Mouse (Mus musculus): ENCODE measurements at regions not wholly inside any gene's neighbourhood (a gene's known extent, or its start where the extent isn't known, plus 50 kb on each side); places are given as distances from the start of the nearest gene placed in this dataset.

GRCm38 (mm10) chr3:19420912-19421311 is 207.6 kb downstream of the 1700064H15Rik start:
- no peak for TF ChIP-seq CTCF (IDR thresholded peaks at IDR 0.05; ENCODE audit: borderline replicate concordance, insufficient read depth, low read length)
- no peak for TF ChIP-seq POLR2A (IDR thresholded peaks at IDR 0.05; ENCODE audit: low read depth, low read length)

All from embryonic fibroblast, embryonic 13.5 days (primary cell).